Mouse (Mus musculus) kidney, adult 2 months (tissue): ENCODE data around the gene Abcd3.

Experiments
- CTCF ChIP-seq: fragments of 200-500 bp; conservative IDR thresholded peaks from 2 replicates; pipeline ENCODE4 v1.5.1; 2011; ENCODE audit warnings: low read depth, mild to moderate bottlenecking, control low read depth, low read length, moderate library complexity, mixed read lengths; ENCODE audit not compliant: insufficient read depth, insufficient read length
- POLR2A ChIP-seq: fragments of 200-500 bp; IDR thresholded peaks from one replicate; pipeline ENCODE4 v1.6.1; 2011; ENCODE audit warnings: low read depth, low read length, control low read depth

GRCm38 (mm10) chr3:121789790-121790189, 25.3 kb downstream of the Abcd3 start:
- no peak for TF ChIP-seq CTCF
- no peak for TF ChIP-seq POLR2A
